Mouse (Mus musculus) lung, adult 18-20 months (tissue): ENCODE results near the gene St7.

Experiments
- DNase-seq, 2 experiments: peaks; one replicate each; pipeline ENCODE4 v3.0.0; 2022; ENCODE audit warnings: mixed read lengths in 2 of 2

St7 gene

DNA sequence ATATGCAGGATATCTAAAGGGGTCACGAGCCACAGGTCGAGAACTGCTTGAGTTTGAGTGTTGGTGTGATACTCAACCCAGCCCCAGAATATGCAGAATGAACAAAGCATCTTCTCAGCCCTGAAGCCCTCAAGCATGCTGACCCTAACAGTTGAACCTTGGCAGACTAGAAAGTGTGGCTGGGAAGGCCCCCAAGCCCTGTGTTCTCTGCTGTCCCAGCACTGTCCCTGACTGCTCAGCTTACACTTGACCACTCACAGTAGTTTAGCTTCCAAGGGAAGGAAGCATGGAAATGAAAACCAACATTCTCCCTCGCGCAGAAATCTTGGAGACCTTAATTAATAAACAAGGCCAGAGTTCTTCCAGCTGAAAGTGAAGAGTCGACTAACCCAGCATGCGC is 219.6 kb downstream of the St7 start:
- no peak for DNase-seq

DNA sequence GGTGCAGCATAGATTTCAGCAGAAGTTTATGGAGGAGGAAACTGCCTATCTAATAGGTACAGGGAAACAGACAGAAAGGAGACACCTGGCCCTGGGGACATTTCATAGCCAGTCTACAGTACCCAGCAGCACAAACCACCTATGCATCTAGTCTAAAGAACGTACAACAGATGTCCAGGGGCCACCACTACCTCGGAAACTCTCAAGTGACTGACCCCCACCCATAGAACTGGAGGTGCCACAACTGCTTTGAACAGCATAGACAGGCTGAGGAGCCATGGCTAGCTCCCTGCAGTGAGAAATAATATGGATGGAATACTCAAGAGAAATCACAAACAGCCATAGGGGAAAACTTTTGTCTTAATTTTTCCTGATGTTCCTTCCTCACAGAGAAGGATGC is 220.1 kb downstream of the St7 start:
- DNase-seq = no peak

DNA sequence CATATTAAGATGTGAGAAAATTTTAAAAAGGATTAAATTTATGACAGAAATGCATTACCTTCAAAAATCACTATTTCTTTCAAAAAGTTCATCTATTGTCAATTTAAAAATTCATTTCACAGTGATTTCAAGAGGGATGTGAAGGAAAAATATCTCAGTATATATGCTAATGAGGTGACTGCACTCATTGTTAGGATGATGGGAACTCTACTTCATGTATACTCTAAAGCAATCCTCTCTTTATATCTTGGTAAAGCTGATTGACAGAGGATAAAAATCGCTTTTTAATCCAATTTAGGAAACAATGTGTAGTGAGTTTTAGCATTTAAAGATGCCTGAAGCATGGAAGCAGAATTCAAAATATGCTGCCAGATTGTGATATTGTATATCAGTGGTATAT is 220.6 kb downstream of the St7 start:
- DNase-seq = no peak

DNA sequence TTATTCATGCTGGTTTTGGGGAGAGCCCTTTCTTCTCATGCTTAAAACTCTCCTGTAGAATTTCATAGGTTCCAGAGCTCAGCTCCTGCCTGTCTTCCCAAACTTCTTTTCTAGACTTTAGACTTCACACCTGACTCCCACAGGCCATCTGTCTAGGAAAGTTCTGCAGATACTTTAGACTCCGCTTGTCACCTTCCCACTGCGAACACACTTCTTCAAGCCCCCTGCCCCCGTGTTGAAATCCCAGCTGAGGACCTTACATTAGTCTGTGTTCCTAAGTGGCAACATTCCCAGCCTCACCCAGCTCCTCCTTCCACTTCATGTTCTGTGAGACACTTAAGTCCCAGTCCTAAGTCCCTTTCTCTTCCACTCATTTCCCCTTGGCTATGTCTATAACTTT is 221.6 kb downstream of the St7 start:
- DNase-seq = no peak

DNA sequence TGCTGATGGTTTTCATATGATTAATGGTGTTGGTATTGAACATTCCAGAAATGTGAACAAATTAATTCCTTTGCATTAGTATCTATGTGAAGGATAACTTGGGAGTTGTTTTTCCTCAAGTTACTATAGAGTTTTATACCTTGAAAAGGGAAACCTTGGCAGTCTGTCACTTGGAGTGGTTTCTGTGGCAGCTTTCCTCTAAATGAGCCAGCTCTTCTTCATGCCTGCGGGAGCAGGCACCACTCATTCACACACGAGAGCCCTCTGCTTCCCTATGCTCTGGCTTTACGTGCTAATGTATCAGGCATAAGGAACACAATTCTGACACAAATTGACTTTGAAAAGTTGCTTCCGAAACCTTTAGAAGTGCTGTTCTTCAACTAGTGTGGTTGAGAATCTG is 224.5 kb downstream of the St7 start:
- no peak for DNase-seq

DNA sequence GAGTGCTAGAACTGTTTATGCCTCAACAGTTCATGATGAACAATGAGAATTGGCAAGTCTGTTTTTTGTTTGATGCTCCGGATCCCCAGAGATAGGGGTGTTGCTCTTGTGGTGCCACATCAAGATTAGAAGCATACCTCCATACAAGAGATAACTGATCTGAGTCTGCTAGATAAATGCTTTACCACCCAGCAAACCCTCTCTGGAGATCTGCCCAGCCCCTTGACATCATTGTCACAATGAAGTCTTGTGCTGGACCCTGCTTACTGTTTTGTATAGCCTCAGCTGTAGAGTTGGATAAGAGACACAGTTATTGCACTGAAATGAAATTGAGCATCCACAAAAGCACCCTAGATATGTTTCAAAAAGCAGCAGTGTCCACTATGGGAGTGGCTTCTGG is 229.4 kb downstream of the St7 start:
- no peak for DNase-seq

DNA sequence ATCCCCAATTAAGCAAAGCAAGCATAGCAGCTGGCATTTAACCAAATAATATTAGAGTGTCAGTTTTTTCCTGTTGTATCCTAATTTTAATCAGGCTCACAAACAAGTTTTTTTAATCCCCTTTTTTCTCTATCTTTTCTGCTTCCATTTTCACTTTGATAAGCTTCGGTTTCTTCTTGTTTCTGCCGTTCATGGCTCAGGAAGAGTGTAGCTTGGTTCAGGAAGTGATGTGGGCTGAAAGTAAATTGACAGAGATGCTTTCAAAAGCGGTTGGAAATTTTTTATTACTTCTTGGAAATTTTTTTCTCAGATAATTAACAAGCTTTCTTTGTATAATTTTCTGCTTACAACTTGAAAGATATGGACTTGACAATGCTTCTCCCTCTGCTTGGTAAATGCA is 230.2 kb downstream of the St7 start:
- DNase-seq = no peak

DNA sequence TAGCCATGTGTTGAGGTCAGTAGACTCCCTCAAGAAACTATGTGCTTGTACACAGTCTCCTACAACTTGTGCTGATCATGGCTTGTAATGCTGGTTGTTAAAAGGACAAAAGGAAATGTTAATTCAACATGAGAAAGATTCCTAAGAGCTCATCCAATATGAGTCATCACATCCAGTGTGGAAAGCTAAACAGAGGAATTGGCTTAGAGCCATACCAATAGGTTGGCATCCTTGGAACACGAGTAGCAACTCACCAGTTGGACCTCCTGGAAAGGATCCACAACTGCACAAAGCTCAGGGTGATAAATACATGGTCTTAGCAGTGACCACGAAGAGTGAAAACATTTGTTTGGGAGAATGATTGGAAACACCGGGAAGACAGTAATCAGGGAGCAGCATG is 230.6 kb downstream of the St7 start:
- DNase-seq = no peak

DNA sequence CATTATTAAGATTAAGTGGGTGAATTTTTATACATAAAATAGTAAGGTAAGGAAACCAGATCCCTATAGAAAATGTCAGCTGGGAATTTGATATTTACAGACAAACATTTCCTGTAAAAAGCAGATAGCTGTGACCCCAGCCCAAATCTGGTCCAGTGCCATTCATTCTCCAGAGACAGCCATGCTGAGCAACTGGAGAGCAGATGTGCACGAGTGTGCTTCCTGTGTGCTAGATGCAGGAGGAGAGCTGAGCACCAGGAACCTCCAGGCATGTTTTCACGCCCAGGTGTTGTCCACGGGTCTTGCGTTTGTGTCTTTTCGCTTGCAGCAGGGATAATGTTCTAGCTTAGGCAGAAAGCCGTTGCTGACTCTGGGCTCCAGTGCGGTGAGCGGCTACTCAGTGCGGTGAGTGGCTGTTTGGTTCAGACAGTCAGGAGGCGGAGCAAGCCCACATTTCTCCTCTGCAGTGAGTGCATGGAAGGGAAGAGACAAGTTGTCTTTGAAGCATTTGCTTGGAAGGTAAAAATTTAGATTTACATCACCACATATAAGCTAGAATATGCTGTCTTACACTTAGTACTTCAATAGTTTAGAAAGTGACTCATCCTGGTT is 231.3 kb downstream of the St7 start:
- no peak for DNase-seq

DNA sequence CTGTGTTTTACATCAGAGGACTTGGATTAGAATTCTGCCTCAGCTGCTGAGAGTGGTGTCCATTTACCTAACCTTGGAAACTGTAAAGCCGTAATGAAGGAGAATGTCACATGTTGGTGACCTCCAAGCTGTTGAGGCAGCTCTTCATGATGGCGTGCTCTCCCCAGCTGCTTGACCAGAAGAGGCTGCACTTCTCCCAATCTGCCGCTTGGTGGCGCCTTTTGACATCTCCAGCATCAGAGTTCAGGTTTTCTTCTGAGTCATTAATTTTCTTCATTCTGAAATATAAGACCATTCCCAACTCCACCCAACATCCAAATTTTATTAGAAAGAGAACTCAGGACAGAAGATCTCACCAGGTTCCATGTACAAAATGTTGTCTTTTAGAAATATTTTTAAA is 232.5 kb downstream of the St7 start:
- peak in 1 of 2 experiments; percentile 20 for DNase-seq

DNA sequence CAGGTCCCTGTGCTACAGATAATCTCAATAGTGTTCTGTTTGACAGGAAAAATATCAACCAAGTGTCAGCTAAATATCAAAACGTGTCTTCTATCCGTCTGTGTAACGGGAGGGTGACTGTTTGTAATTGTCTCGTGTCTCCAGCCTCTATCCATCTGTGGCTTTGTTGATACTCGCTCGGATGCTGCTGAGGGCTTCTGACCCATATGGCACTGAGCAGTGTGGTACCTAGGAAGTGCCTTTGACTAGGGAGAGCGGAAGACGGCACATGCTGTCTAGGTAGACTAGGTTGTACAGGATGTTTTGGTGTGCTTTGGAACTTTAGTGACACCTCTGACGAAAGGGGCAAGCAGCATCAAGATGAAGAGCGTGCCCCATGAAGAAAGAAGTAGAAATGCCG is 235.0 kb downstream of the St7 start:
- no peak for DNase-seq

DNA sequence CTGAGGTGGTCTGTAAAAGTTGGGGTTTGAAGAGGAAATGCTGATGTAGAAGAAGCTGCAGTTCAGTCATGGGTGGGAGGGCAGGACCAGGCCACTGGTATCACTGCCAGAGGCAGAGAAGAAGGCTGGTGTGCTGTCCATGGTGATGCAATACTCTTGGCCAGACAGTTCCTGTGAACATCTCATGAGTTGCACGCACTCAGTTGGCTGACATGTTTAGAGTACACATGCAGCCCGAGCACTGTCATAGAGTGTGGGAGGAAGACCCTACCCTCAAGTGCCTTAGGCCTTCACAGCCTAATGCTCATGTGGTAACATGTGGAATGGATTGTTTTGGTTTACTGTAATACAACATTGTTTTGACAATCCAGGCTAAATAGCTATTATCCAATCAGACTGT is 238.5 kb downstream of the St7 start:
- DNase-seq = no peak

DNA sequence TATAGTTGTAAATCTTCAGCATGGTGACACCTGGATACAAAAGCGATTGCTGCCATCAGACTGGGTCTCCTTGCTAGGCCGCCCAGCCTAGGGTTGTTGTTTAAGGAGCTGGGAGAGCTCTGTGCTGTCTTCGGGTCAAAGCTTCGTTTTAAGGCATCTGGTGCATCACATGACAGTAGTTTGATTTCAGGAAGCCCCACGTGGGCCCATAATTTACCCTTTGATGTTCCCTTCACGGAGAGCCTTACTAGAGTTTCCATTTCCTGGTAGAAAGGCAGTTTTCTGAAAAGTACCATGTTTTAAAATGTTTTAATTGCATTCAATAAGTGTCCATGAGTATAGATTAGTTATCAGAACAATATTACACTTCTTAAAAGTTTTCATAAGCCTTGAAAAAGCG is 239.1 kb downstream of the St7 start:
- no peak for DNase-seq

DNA sequence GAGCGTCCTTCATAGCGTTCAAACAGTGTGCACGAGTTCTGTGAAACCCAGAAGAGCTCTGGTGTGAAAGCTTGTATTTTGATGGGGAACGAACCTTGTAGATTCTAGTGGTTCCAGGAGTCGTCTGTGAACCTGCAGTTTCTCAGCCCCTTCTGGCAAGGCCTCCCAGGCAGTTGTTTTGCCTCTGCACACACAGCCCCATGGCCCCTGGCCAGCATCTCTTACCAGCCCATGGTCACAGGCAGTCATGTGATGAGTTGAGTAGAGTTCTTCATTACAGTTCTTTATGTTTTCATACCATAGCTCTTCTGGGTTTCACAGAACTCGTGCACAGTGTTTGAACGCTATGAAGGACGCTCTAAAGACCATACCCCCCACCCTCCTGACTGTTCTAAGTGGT is 240.1 kb downstream of the St7 start:
- DNase-seq = no peak

DNA sequence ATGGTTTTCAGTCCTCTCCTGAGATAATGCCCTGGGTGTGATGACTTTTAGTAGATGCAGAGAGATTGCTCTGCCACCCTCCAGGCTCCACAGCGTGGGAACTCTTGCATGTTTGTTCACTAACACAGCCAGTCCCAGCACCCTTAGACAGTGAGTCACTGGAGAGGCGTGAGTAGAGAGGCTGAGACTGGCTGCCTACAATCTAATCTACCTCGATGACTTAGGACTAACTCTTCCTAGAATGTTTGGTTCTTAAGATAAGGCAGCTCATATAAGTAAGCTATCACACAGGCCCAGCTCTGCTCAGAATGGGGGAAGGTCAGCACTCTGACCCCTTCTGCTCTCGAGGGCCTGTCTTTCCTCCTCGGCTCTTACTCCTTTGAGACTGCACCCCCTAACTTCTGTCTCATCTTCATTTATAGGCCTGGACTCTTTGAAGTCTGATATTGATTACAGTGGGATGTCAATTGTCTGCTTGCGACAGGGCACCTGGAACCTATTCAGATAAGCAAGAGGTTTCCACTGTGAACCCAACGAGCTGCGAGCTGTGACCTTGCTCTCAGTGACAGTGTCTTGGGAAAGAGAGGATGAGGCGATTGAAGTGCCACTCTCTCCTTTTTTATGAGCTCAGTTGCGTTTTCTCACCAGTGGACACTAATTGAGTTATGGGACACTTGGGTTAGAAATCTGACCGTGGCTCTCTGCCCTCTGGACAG is 246.1 kb downstream of the St7 start:
- DNase-seq = no peak

DNA sequence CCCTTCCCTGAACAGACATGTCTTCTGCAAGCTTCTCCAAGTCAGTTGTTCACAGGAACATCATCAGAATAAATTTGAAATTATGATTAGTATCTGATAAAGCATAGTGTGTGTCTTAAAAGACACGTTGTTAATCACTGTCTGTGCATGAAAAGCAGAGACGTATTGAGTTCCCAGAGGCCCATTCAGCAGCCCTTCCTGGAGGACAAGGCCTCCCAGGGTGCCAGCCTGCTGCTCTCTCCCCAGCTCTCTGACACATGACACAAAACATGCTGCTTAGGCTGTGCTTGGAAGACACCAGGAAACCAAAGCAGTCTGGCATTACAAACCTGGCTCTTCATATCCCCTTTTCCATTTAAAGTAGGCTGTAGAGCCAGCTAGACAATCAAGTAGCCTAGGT is 249.2 kb downstream of the St7 start:
- no peak for DNase-seq

DNA sequence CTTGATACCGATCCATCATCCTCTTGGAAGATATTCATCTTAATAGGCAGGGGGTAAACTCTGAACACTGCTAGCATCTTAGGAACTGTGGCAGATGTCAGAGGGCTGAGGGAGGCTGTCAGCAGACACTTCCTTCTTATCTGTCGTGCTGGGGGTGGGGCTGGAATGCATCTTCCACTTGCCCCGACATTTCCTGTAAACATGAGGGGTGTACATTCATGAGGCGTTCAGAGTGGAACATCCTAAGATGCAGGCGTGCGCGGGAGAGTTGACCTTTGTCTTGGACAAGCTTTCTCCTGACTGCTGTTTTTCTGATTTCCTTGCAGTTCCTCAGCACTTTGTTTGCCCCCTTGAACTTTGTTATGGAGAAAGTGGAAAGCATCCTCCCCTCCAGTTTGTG is 249.6 kb downstream of the St7 start:
- no peak for DNase-seq

DNA sequence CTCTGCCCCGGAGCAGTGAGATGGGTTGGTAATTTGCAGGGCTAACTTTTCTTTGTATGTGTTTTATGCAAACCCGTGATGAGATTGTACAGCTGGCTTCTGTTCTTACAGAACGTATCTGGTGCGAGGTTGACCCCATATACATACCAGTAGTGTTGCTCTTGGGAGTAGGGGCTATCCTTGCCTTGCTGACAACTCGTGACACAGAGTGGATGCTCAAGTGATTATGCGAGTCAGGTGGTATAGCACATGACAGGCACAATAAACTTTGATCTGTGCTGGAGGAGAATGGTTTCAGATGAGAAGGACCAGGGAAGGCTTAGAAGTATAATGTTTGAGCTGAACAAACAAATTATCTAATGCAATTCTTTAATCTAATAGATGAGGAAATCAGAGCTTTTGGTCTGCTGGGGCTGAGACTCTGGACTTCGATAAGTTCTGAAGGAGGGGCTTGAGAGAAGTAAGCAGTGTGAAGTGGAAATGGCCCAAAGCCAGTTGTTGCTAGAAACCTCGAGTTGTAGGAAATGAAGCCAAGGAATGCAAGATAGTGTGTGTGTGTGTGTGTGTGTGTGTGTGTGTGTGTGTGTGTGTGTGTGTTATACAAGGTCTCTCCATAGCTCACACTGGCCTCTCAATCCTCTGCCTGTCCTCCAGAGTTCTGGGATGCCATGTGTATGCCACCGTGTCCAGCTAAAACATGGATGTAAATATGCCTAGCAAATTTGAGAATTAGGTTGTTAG is 251.3 kb downstream of the St7 start:
- DNase-seq = peak; percentile 48 to 53

DNA sequence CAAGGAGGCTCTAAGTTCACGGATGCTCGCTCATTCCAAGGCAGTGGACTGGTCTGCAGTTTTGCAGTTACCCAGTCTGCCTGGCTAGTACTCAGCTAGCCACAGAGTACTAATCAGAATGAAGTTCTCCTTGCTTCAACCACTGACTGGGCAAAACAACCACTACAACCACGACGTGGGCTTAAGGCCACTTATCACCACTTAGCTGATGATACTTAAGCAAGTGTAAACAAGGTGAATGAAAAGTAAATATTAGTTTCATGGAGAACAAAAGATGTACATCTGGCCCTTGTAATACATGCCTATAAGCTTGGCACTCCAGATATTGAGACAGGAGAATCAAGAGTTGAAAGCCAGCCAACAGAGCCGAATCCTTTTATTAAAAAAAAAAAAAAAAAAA is 253.7 kb downstream of the St7 start:
- DNase-seq = peak; percentile 23 to 36

DNA sequence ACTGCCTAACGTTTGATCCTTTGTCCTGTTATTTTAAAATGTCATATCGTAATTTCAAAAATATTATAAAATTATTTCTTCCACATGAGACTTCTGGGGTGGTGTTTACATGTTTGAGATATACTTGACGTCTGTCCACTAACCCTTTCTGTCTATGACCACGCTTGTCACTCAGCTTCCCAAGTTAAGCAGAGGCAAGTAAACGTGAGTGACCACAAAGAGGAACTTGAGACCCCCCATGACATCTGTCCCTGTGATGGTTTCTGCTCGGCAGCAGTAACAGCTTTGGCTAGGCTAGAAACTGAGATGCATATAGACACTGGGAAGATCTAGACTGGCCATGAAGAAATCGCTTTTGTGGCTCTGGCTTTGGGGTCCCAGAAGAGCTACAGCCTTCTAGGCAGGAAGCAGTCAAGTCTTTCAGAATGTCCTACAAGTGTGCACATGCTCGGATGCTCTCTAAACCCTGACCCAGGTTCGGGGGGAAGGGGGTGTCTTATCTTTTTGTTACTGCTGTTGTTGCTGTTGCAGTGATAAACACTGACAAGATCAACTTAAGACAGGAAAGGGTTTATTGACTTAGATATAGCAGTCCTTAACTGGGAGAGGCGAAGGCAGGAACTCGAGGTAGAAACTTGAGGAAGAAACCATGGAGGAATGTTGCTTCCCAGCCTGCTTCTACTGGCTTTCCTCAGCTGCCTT is 254.5 kb downstream of the St7 start:
- DNase-seq = no peak

DNA sequence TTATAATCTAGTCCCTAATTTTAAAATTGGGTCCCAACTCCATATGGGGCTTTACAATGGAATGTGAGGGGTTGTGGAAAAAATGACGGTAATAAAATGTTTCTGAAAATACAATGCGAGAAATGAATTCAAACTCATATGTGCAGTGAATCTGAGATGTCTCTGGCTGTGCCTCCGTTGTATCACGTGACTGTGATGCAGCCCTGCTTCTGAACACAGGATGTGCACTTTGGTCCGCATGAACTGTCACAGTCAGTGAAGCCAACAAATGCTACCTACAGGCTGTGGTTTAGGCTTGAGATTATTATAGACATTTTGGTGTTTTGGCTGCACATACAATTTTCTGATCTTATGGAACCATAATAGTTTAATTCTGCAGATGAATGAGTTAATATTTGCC is 256.4 kb downstream of the St7 start:
- no peak for DNase-seq

DNA sequence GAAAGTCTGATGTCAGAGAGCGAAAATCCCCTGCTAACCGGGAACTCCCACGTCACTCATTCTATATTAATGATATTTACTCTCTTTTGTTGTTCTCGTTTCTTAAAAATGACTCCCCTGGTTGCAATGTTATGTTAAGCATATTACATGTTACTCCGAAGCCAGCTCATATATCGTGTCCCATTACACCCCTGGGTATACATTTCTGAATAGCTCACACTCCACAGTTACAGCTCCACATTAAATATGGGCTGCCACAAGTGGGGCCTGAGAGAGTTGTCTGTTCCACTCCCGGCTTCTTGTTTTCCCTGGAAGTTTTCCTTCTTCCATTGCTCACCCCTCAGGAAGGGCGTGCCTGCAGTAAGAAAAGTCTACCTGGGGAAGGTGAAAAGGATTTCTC is 259.0 kb downstream of the St7 start:
- no peak for DNase-seq

DNA sequence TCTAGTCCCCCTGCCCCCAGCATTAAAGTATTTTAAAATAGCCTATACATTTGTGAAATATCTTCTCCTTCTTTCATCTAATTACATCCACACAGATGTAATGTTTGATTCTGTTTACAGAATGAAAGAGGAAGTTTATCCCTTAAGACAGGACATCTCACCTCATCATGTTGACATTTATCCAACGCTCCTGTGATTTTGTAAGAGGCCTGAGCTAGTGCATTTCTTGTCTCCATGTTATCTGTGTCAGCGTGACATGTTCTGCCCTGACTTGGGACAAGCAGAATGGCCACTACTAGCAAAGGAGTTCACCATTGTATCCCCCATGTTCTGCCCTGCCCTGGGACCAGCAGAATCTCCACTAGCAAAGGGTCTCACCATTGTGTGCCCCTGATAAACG is 270.7 kb downstream of the St7 start:
- DNase-seq = no peak
